Mouse (Mus musculus) cerebellum, adult 9-11 months (tissue): ENCODE results near the gene Ppp1r3c.

ENCODE experiments used
- DNase-seq: peaks from one replicate; pipeline ENCODE4 v3.0.0; 2022

The Ppp1r3c gene

GRCm38 (mm10) chr19:36716221-36716620 is 20.2 kb downstream of the Ppp1r3c start:
- no peak for DNase-seq

GRCm38 (mm10) chr19:36715591-36715990 is 20.9 kb downstream of the Ppp1r3c start:
- no peak for DNase-seq

- no peak for DNase-seq
These were observed 22.0 kb downstream of the Ppp1r3c start for GRCm38 (mm10) chr19:36714492-36714891.

DNA sequence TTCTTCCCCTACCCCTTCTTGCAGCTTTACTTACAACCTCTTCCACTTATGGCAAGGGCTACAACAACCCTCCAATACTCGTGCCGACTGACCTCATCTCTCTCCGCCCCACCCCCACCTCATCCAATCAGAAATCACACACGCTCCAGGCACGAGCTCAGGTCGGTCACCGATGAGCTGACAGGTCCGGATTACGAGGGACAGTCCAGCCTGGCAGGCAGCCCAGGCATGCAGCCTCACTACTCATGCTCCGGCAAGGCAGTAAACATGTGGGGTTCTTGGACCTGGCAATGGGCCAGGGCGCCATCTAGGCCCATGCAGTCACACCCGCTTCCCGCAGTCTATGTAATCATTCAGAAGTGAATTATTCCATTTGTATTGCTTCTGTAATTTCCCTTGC is 23.4 kb downstream of the Ppp1r3c start:
- DNase-seq, result no peak

DNA sequence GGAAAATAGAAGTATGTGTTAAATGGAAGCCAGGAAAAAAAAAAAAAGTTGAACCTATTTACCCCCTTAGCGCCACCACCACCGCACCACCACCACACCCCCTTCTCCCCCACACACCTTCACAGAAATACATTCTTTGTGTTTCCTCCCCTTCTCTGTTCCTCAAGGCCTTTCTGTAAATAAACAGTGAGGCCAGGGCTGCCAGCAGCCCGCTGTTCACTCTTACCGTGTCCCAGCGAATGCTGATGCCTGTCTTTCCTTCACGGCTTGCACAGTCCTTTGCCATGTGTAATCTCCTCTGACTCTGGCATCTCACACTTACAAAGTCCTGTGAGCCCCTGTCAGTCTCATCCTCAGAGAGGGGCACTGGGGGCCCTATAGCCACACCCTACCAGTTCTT is 30.3 kb downstream of the Ppp1r3c start:
- no peak for DNase-seq

DNA sequence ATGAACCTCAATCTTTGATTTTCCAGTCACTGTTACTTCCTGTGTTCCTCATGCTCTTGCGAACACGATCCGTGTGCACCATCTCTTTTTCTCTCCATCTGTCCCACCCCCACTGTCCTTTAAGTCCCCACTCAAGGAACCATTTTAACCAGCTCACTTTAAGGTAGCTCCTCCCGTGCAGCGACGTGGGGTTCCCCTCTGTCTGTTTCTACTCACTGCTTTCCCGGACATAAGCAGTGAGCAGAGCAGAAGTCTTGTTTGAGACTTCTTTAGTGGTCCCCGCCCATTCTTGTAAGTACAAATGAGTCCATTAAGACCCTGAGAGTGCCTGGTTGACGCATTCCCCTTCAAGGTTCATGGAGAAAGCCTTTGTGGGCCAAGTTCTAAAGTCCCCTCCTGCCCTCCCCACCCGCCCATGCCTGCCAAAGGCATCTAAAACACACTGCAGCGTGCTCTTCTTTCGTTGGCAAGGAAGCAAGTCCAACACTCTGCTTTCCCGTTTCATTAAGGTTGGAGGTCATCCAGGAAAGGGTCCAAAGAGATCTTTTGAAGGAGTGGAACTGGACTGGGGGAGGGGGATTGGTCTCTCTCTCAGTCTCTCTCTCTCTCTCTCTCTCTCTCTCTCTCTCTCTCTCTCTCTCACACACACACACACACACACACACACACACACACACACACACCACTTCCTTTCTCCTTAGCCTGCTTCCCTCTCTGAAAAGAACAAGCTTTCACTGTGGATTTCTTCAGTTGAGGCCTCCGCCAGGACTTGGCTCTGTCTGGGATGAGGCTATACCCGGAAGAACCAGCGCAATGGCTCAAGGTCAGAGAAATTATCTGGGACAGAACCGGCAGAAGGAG is 30.9 kb downstream of the Ppp1r3c start:
- no peak for DNase-seq

- DNase-seq, result no peak
These were observed 31.7 kb downstream of the Ppp1r3c start for GRCm38 (mm10) chr19:36704763-36705162.

- no peak for DNase-seq
These were observed 34.4 kb downstream of the Ppp1r3c start for GRCm38 (mm10) chr19:36701809-36702622.

DNA sequence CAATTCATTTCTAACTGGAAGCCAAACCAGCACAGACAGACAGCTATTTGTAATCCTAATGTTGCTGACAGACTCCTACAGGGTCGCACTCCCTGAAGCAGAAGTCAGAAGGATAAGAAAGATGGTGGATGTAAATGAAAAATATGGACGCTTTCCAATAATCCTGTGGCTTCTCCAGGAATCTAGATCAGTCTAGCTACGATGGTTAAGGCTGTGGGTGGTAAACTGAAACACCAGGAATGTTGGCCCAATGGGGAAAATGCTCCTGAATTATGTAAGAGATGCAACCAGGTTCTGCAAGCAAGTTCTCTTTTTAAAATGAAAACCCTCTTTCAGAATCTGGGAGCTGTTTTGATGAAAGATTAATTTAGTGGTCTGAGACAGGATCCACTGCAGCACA is 35.1 kb downstream of the Ppp1r3c start:
- no peak for DNase-seq

- DNase-seq, result no peak
These were observed 35.5 kb downstream of the Ppp1r3c start for GRCm38 (mm10) chr19:36700937-36701336.

DNA sequence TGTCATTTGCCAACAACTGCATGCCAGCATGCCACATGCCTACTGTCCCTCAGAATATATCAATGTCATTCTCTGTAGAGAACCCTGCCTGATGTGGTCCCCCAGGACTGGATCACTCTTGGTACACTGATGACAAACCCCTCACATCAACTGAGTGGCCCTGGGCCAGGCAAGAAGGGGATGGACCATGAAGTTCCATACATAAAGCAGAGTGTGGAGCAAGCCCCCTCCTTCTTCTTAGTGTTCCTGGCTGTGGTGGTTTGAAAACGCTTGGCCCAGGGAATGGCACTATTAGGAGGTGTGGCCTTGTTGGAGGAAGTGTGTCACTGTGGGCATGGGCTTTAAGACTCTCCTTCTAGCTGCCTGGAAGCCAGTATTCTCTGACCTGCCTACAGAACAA is 37.3 kb downstream of the Ppp1r3c start:
- no peak for DNase-seq

GRCm38 (mm10) chr19:36698200-36698599 is 38.3 kb downstream of the Ppp1r3c start:
- DNase-seq, result no peak

DNA sequence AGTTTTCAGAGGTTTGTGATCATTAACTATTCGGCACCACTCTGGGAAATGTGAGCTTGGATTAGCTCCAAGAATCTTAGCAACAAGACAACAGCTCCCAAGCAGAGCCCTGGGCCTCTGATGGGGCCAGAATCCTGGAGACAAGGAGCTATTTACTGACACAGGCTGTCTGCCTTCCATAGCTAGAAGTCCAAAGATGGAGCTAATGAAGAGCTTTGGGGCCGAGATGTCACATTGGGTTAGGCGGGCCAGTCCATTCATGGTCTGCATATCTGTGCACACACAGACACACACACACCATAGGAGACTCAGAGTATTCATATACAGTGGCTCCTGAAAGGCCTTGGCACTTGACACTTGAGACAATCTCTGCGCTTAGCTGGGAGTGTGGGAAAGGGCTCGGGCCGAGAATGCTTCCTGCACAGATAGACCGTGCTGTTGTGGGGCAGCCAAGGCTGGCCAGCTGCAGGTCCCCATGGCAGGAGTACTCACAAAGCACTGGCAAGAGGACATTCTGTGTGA is 39.8 kb downstream of the Ppp1r3c start:
- no peak for DNase-seq

- no peak for DNase-seq
These were observed 42.9 kb downstream of the Ppp1r3c start for GRCm38 (mm10) chr19:36693530-36693929.

GRCm38 (mm10) chr19:36691941-36692340 is 44.5 kb downstream of the Ppp1r3c start:
- DNase-seq, result no peak

- no peak for DNase-seq
These were observed 45.2 kb downstream of the Ppp1r3c start for GRCm38 (mm10) chr19:36691245-36691644.

- no peak for DNase-seq
These were observed 47.2 kb downstream of the Ppp1r3c start for GRCm38 (mm10) chr19:36689205-36689604.

- no peak for DNase-seq
These were observed 48.4 kb downstream of the Ppp1r3c start for GRCm38 (mm10) chr19:36687843-36688637.

- DNase-seq, result no peak
These were observed 49.4 kb downstream of the Ppp1r3c start for GRCm38 (mm10) chr19:36687044-36687443.

DNA sequence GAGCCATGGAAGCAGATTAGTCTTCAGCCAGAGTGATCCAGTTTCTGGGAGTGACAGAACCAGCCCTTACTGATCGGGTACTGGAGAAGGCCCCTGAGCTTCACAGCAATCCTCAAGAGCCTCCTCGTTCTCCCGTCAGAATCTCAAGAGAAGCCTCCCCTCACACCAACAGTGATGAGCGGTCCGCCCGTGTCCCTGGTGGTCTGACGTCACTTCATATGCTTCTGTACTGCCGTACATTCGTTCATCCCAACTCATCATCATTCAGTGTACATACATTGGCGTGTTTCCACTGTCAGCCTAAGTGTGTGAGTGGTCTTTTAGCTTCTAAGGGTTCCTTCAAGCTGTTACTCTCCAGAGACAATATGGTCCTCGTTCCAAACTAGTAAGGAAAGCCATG is 50.4 kb downstream of the Ppp1r3c start:
- no peak for DNase-seq

DNA sequence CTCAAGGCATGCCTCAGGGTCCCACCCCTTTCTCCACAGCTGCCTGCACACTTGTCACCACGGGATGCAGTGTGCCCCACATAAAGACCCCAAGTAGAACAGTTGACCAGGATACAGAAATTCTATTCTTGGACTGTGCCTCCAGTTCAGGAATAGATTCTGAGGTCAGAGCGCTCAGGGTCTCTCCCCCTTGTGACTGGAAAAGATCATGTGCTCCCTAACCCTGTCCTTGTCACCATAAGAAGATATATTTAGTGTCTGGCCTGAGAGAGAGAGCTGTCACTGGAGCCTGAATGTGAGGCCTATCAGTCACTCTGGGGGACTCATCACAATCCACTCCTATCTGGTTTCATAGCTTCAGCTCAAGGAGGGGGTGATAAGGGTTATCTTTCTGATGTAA is 53.9 kb downstream of the Ppp1r3c start:
- DNase-seq, result no peak
